Mouse (Mus musculus) embryonic facial prominence, embryonic 10.5 days (tissue): Measurements from ENCODE around the gene Ppp5c. TPM values are rescaled to one million over a fixed set of nuclear protein-coding genes. Genes with fewer than 3 reads are reported as not detected.

Experiments used
- DNase-seq: peaks from one replicate; pipeline ENCODE4 v3.0.0-alpha.2; 2017; ENCODE audit warnings: low spot score
- H3K27ac ChIP-seq: fragments of 300-500 bp; sonication (generic); replicated peaks from 2 replicates; pipeline ENCODE4 v1.5.1; 2016; ENCODE audit warnings: mild to moderate bottlenecking
- H3K27me3 ChIP-seq: fragments of 300-500 bp; sonication (generic); replicated peaks from 2 replicates; pipeline ENCODE4 v1.6.1; 2016; ENCODE audit warnings: low read depth, mild to moderate bottlenecking; ENCODE audit not compliant: poor library complexity, severe bottlenecking
- H3K36me3 ChIP-seq: fragments of 300-500 bp; sonication (generic); replicated peaks from 2 replicates; pipeline ENCODE4 v1.6.1; 2016; ENCODE audit warnings: mild to moderate bottlenecking, moderate library complexity
- H3K4me1 ChIP-seq: fragments of 300-500 bp; sonication (generic); 2 replicates; pipeline ENCODE4 v1.6.1; 2016
- H3K4me3 ChIP-seq: fragments of 300-500 bp; sonication (generic); 2 replicates; pipeline ENCODE4 v1.5.1; 2016; ENCODE audit warnings: mild to moderate bottlenecking, moderate library complexity
- H3K9me3 ChIP-seq: fragments of 300-500 bp; sonication (generic); 2 replicates; pipeline ENCODE4 v1.6.1; 2016; ENCODE audit warnings: mild to moderate bottlenecking
- WGBS: fragments of 180-500 bp; shearing (Covaris S2); methylation state at CpG from one replicate; pipeline ENCODE4 v1.1.7; 2016; 5-methylcytosine and 5-hydroxymethylcytosine counted together
- polyA plus RNA-seq: library from polyadenylated mRNA; unstranded; fragments of >200 nt; fragmentation: Nextera tagmentation; extraction: Ambion mirVana; gene quantifications from 2 replicates; pipeline ENCODE4 v1.2.1, GENCODE M21; 2016

Gene Ppp5c
- polyA plus RNA-seq, 1 experiment from 2014 or later: 138 TPM

GRCm38 (mm10) chr7:17003230-17003960 lies 24.3 kb downstream of the Ppp5c start:
- no peaks in the 10 kb centered on the region for H3K27me3 ChIP-seq
- no peaks in the 10 kb centered on the region for H3K9me3 ChIP-seq
- WGBS: 90% methylated on average over 7 of the region's 7 CpGs
- H3K27ac ChIP-seq: no peak overlapping the region
- DNase-seq: no peak
- no peak overlapping the region for H3K4me3 ChIP-seq
- H3K36me3 ChIP-seq: peaks cover 86% of the 10 kb centered on the region
- no peaks in the 10 kb centered on the region for H3K4me1 ChIP-seq

- H3K9me3 ChIP-seq: no peaks in the 10 kb centered on the region
- H3K4me1 ChIP-seq: peaks cover 1% of the 10 kb centered on the region; the same call in 1 of the 2 replicates
- WGBS: 13% methylated on average over 7 of the region's 7 CpGs
- DNase-seq: peak; percentile 86
- H3K27ac ChIP-seq: no peak overlapping the region
- no peak overlapping the region for H3K4me3 ChIP-seq
- H3K27me3 ChIP-seq: no peaks in the 10 kb centered on the region
- H3K36me3 ChIP-seq: peaks cover 86% of the 10 kb centered on the region
Measured at GRCm38 (mm10) chr7:17002375-17003195, 25.1 kb downstream of the Ppp5c start.

GRCm38 (mm10) chr7:16999650-17000049 lies 28.1 kb downstream of the Ppp5c start:
- 25% methylated on average over 4 of the region's 4 CpGs for WGBS
- H3K4me3 ChIP-seq: no peak overlapping the region
- H3K4me1 ChIP-seq: peaks cover 29% of the 10 kb centered on the region
- H3K9me3 ChIP-seq: no peaks in the 10 kb centered on the region
- peaks cover 84% of the 10 kb centered on the region for H3K36me3 ChIP-seq
- H3K27me3 ChIP-seq: no peaks in the 10 kb centered on the region
- H3K27ac ChIP-seq: no peak overlapping the region
- DNase-seq: peak; percentile 88

- peaks cover 80% of the 10 kb centered on the region for H3K36me3 ChIP-seq
- no peaks in the 10 kb centered on the region for H3K9me3 ChIP-seq
- no peaks in the 10 kb centered on the region for H3K27me3 ChIP-seq
- no peak overlapping the region for H3K4me3 ChIP-seq
- peaks cover 32% of the 10 kb centered on the region for H3K4me1 ChIP-seq
- no peak for DNase-seq
- H3K27ac ChIP-seq: no peak overlapping the region
- WGBS: 75% methylated on average over 4 of the region's 4 CpGs
Measured at GRCm38 (mm10) chr7:16999233-16999632, 28.5 kb downstream of the Ppp5c start.

GRCm38 (mm10) chr7:16995345-16995744 lies 32.4 kb downstream of the Ppp5c start:
- DNase-seq: no peak
- Histone ChIP-seq H3K9me3 (no peaks in the 10 kb centered on the region), H3K27ac (0 out of 2 replicates have a peak overlapping the region, but pooled peaks have one; percentile 92), H3K4me1 (peaks cover 60% of the 10 kb centered on the region), H3K27me3 (no peaks in the 10 kb centered on the region), H3K4me3 (peak overlapping the region; percentile 72), H3K36me3 (peaks cover 53% of the 10 kb centered on the region)
- 96% methylated on average over 4 of the region's 4 CpGs for WGBS

GRCm38 (mm10) chr7:16994400-16994799 lies 33.3 kb downstream of the Ppp5c start:
- peak overlapping the region; percentile 92 for H3K27ac ChIP-seq
- DNase-seq: no peak
- WGBS: 9% methylated on average over 20 of the region's 20 CpGs
- H3K4me3 ChIP-seq: peak overlapping the region; percentile 72
- no peaks in the 10 kb centered on the region for H3K27me3 ChIP-seq
- peaks cover 45% of the 10 kb centered on the region for H3K36me3 ChIP-seq
- 0 out of 2 replicates have a peak, but pooled peaks cover 3% of the 10 kb centered on the region for H3K9me3 ChIP-seq
- peaks cover 69% of the 10 kb centered on the region for H3K4me1 ChIP-seq

- Histone ChIP-seq H3K4me1 (peaks cover 69% of the 10 kb centered on the region), H3K27ac (peak overlapping the region; percentile 92), H3K4me3 (peak overlapping the region; percentile 72), H3K9me3 (0 out of 2 replicates have a peak, but pooled peaks cover 4% of the 10 kb centered on the region), H3K36me3 (peaks cover 41% of the 10 kb centered on the region), H3K27me3 (no peaks in the 10 kb centered on the region)
- DNase-seq: peak; percentile 93
- under 1% methylated on average over 27 of the region's 27 CpGs for WGBS
Measured at GRCm38 (mm10) chr7:16993651-16994399, 33.9 kb downstream of the Ppp5c start.

- H3K4me1 ChIP-seq: peaks cover 78% of the 10 kb centered on the region
- 94% methylated on average over 5 of the region's 5 CpGs for WGBS
- H3K36me3 ChIP-seq: peaks cover 27% of the 10 kb centered on the region
Measured at GRCm38 (mm10) chr7:16992451-16992807, 35.3 kb downstream of the Ppp5c start, which contains the start of gene Ccdc8. Ccdc8 (plus strand) TSS chr7:16992708.

GRCm38 (mm10) chr7:16991681-16992450 lies 35.9 kb downstream of the Ppp5c start:
- H3K4me3 ChIP-seq: peak overlapping the region; percentile 37
- 61% methylated on average over 18 of the region's 18 CpGs for WGBS
- H3K9me3 ChIP-seq: 0 out of 2 replicates have a peak, but pooled peaks cover 4% of the 10 kb centered on the region
- H3K27me3 ChIP-seq: no peaks in the 10 kb centered on the region
- peaks cover 79% of the 10 kb centered on the region for H3K4me1 ChIP-seq
- DNase-seq: peak; percentile 86
- peak overlapping the region; percentile 88 for H3K27ac ChIP-seq
- H3K36me3 ChIP-seq: peaks cover 21% of the 10 kb centered on the region

More at GRCm38 (mm10) chr7:16992451-16992807, 35.3 kb downstream of the Ppp5c start, which contains the start of gene Ccdc8:
- Histone ChIP-seq H3K4me3 (peak within 1 kb of the TSS; percentile 72), H3K9me3 (0 out of 2 replicates have a peak, but pooled peaks cover 4% of the 10 kb centered on the region), H3K27ac (peak within 1 kb of the TSS; percentile 92), H3K27me3 (no peaks in the 10 kb centered on the region)
- no peak for DNase-seq

- peak; percentile 41 for DNase-seq
- 0 out of 2 replicates have a peak, but pooled peaks cover 4% of the 10 kb centered on the region for H3K9me3 ChIP-seq
- H3K36me3 ChIP-seq: peaks cover 4% of the 10 kb centered on the region
- H3K27me3 ChIP-seq: no peaks in the 10 kb centered on the region
- H3K4me3 ChIP-seq: peak overlapping the region; percentile 16; the same call in 1 of the 2 replicates
- peak overlapping the region; percentile 85 for H3K27ac ChIP-seq
- H3K4me1 ChIP-seq: peaks cover 63% of the 10 kb centered on the region
- 32% methylated on average over 15 of the region's 15 CpGs for WGBS
Measured at GRCm38 (mm10) chr7:16990006-16990744, 37.5 kb downstream of the Ppp5c start.

GRCm38 (mm10) chr7:16988405-16988804 lies 39.3 kb downstream of the Ppp5c start:
- H3K4me1 ChIP-seq: peaks cover 59% of the 10 kb centered on the region
- H3K27me3 ChIP-seq: no peaks in the 10 kb centered on the region
- WGBS: 53% methylated on average over 3 of the region's 3 CpGs
- H3K9me3 ChIP-seq: 0 out of 2 replicates have a peak, but pooled peaks cover 4% of the 10 kb centered on the region
- no peak overlapping the region; the same call in 1 of the 2 replicates for H3K27ac ChIP-seq
- DNase-seq: peak; percentile 49
- no peak overlapping the region for H3K4me3 ChIP-seq
- no peaks in the 10 kb centered on the region for H3K36me3 ChIP-seq
